ENCODE assay signal across 25 mouse cellular contexts in genomic region chr5:69312611-69313010, GRCm38 (mm10). TPM values are rescaled to one million over a fixed set of nuclear protein-coding genes. Genes with fewer than 3 reads are reported as not detected.
"Had no signal": no experiment of that assay in that cellular context is flagged by ENCODE, and none has a peak within 500 bp of the region (broad histone marks: within the 10 kb centered on the region; RNA-seq: fewer than 3 reads in every experiment).

No protein-coding gene starts in this region.

- H3K9me3 ChIP-seq: heart, embryonic 13.5 days; heart, embryonic 15.5 days; hindbrain, embryonic 13.5 days; hindbrain, embryonic 15.5 days; limb, embryonic 13.5 days; limb, embryonic 15.5 days; liver, embryonic 12.5 days had no signal

- DNase-seq: gastrocnemius, postnatal 14 days; gastrocnemius, postnatal 36 days; heart, adult 11 months; heart, adult 2 months; heart, postnatal 14 days; heart, postnatal 36 days; kidney, adult 11 months; kidney, postnatal 10 days; kidney, postnatal 36 days; layer of hippocampus, adult 9-11 months; layer of hippocampus, postnatal 36 days; left cerebral cortex, postnatal 4 days had no signal

- H3K4me3 ChIP-seq: heart, adult 2 months; heart, embryonic 13.5 days; heart, embryonic 15.5 days; hindbrain, embryonic 13.5 days; hindbrain, embryonic 15.5 days; limb, embryonic 13.5 days; limb, embryonic 15.5 days; liver, embryonic 12.5 days had no signal

- H3K4me1 ChIP-seq: heart, embryonic 13.5 days; heart, embryonic 15.5 days; hindbrain, embryonic 13.5 days; hindbrain, embryonic 15.5 days; limb, embryonic 13.5 days; limb, embryonic 15.5 days; liver, embryonic 12.5 days had no signal

- ATAC-seq: hindbrain, postnatal 0 days; intestine, embryonic 16.5 days; liver, embryonic 12.5 days had no signal

- H3K27ac ChIP-seq: heart, adult 2 months; heart, embryonic 13.5 days; heart, embryonic 15.5 days; hindbrain, embryonic 13.5 days; hindbrain, embryonic 15.5 days; hindbrain, postnatal 0 days; limb, embryonic 13.5 days; limb, embryonic 15.5 days; liver, embryonic 12.5 days; liver, embryonic 14.5 days had no signal

- H3K27me3 ChIP-seq: heart, embryonic 13.5 days; heart, embryonic 15.5 days; hindbrain, embryonic 13.5 days; hindbrain, embryonic 15.5 days; limb, embryonic 13.5 days; limb, embryonic 15.5 days; liver, embryonic 12.5 days had no signal

- H3K9ac ChIP-seq: heart, embryonic 13.5 days; heart, embryonic 15.5 days; hindbrain, embryonic 13.5 days; hindbrain, embryonic 15.5 days; limb, embryonic 13.5 days; limb, embryonic 15.5 days; liver, embryonic 12.5 days; liver, embryonic 14.5 days had no signal

- H3K36me3 ChIP-seq: heart, embryonic 13.5 days; heart, embryonic 15.5 days; hindbrain, embryonic 13.5 days; hindbrain, embryonic 15.5 days; limb, embryonic 13.5 days; limb, embryonic 15.5 days; liver, embryonic 12.5 days had no signal

- H3K4me2 ChIP-seq: heart, embryonic 11.5 days; heart, embryonic 13.5 days; heart, embryonic 15.5 days; hindbrain, embryonic 13.5 days; hindbrain, embryonic 15.5 days; limb, embryonic 13.5 days; limb, embryonic 15.5 days; liver, embryonic 12.5 days had no signal

RNA-seq across cellular contexts. Expression of gene Kctd8, which starts 28.9 kb away (rescaled TPM):
- polyA plus RNA-seq: liver, adult 2 months; liver, embryonic 14.5 days; liver, embryonic 16.5 days had no signal
